Mouse (Mus musculus): ENCODE data around the gene Txk. TPM values are rescaled to one million over a fixed set of nuclear protein-coding genes. Genes with fewer than 3 reads are reported as not detected.

Gene Txk
- polyA plus RNA-seq, 1 experiment from 2014 or later = 0.03 TPM

DNA sequence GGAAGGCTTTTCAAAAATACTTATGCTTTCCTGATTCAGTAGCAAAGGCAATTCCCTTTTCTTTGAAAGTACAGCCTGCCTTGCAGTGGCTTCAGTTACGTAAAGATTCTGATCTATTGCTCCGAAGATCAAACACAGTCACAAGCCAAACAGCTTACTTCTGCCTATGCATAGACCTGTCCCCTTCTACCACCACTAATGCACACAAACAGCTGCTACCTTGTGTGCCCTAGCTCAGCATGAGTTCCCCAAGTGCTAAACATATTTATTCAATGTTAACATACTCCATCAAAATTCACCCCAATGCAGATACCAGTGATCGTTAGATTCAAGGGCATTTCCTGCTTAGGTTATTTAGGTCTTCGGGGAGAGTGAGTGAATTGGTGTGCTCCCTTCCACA lies 6.1 kb downstream of the Txk start:
- Histone ChIP-seq H3K4me2 (ENCODE audit: low read depth, severe bottlenecking) (no peak overlapping the region), H3K9me3 (ENCODE audit: control insufficient read depth, low read length) (no peaks in the 10 kb centered on the region), H3K4me3 (ENCODE audit: low read depth, low read length) (no peak overlapping the region), H3K36me3 (ENCODE audit: control insufficient read depth, insufficient read depth, low read length) (no peaks in the 10 kb centered on the region), H3K27ac (replicated peaks; ENCODE audit: low read depth, low read length) (no peak overlapping the region), H3K4me1 (ENCODE audit: control insufficient read depth, insufficient read depth, low read length) (no peaks in the 10 kb centered on the region), H3K9ac (ENCODE audit: low read length) (no peak overlapping the region), H3K27me3 (ENCODE audit: control insufficient read depth, insufficient read depth, low read length) (no peaks in the 10 kb centered on the region)
- ATAC-seq (ENCODE audit: insufficient number of reproducible peaks, low FRiP score, low TSS enrichment, low read depth) (no peak), DNase-seq (ENCODE audit: low spot score) (no peak)
- WGBS = 79% methylated on average over 4 of the region's 4 CpGs

- WGBS = 87% methylated on average over 6 of the region's 6 CpGs
- H3K36me3 ChIP-seq (ENCODE audit: control insufficient read depth, insufficient read depth, low read length) = no peaks in the 10 kb centered on the region
Measured at GRCm38 (mm10) chr5:72743103-72743502, 9.5 kb downstream of the Txk start.

DNA sequence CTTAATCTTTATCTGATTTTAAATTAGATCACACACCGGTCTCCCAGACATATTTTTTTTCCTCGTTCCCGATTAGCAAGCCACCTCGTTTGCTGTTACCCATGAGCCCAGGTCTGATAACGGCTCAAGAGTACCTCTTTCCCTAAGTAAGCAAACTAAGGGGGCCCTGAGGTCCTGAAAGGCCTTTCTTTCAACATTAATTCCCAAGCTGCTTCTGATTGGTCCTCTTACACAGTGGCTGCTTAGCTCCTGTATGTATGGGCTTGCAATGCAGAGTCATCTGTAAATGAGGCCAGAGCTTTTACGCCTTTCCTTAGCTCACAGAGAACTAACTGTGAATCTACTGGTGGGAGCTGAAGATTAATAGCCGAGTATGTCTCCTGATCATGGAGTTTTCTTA lies 15.7 kb downstream of the Txk start:
- no peaks in the 10 kb centered on the region for H3K9me3 ChIP-seq (ENCODE audit: control insufficient read depth, low read length)
- no peaks in the 10 kb centered on the region for H3K4me1 ChIP-seq (ENCODE audit: control insufficient read depth, insufficient read depth, low read length)
- ATAC-seq (ENCODE audit: insufficient number of reproducible peaks, low FRiP score, low TSS enrichment, low read depth) = no peak
- no peak overlapping the region for H3K27ac ChIP-seq (replicated peaks; ENCODE audit: low read depth, low read length)
- H3K27me3 ChIP-seq (ENCODE audit: control insufficient read depth, insufficient read depth, low read length) = no peaks in the 10 kb centered on the region
- WGBS = 70% methylated on average over 7 of the region's 7 CpGs
- no peak overlapping the region for H3K4me2 ChIP-seq (ENCODE audit: low read depth, severe bottlenecking)
- H3K9ac ChIP-seq (ENCODE audit: low read length) = no peak overlapping the region
- no peak overlapping the region for H3K4me3 ChIP-seq (ENCODE audit: low read depth, low read length)
- DNase-seq (ENCODE audit: low spot score) = no peak
- no peaks in the 10 kb centered on the region for H3K36me3 ChIP-seq (ENCODE audit: control insufficient read depth, insufficient read depth, low read length)

More at GRCm38 (mm10) chr5:72743103-72743502, 9.5 kb downstream of the Txk start:
- H3K27ac ChIP-seq (replicated peaks; ENCODE audit: low read depth, low read length) = no peak overlapping the region
- no peaks in the 10 kb centered on the region for H3K9me3 ChIP-seq (ENCODE audit: control insufficient read depth, low read length)
- no peak for DNase-seq (ENCODE audit: low spot score)
- H3K4me3 ChIP-seq (ENCODE audit: low read depth, low read length) = no peak overlapping the region
- no peaks in the 10 kb centered on the region for H3K4me1 ChIP-seq (ENCODE audit: control insufficient read depth, insufficient read depth, low read length)
- ATAC-seq (ENCODE audit: insufficient number of reproducible peaks, low FRiP score, low TSS enrichment, low read depth) = no peak
- no peak overlapping the region for H3K9ac ChIP-seq (ENCODE audit: low read length)
- H3K4me2 ChIP-seq (ENCODE audit: low read depth, severe bottlenecking) = no peak overlapping the region
- H3K27me3 ChIP-seq (ENCODE audit: control insufficient read depth, insufficient read depth, low read length) = no peaks in the 10 kb centered on the region

DNA sequence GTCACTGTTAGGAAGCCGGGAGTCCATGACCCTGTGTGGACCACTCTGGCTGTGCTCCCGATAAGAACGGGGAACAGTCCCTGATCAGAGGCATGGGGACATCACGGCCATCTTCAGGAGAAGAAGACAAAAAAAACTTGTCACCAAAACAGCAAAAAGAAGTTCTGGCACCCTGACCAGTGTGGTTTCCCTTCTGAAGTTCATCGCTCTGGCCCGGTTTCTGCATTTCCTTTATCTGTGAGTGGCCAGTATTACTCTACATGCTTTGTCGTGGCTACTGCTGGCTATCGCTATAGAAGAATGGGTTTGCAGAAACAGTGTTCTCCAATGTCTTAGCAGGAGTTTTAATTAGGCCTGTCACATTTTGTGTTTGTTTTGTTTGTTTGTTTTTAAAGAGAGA lies 16.1 kb downstream of the Txk start:
- H3K4me1 ChIP-seq (ENCODE audit: control insufficient read depth, insufficient read depth, low read length) = no peaks in the 10 kb centered on the region
- H3K27me3 ChIP-seq (ENCODE audit: control insufficient read depth, insufficient read depth, low read length) = no peaks in the 10 kb centered on the region
- H3K4me2 ChIP-seq (ENCODE audit: low read depth, severe bottlenecking) = no peak overlapping the region
- no peak overlapping the region for H3K4me3 ChIP-seq (ENCODE audit: low read depth, low read length)
- no peak overlapping the region for H3K9ac ChIP-seq (ENCODE audit: low read length)
- no peaks in the 10 kb centered on the region for H3K9me3 ChIP-seq (ENCODE audit: control insufficient read depth, low read length)
- DNase-seq (ENCODE audit: low spot score) (no peak), ATAC-seq (ENCODE audit: insufficient number of reproducible peaks, low FRiP score, low TSS enrichment, low read depth) (no peak)
- no peak overlapping the region for H3K27ac ChIP-seq (replicated peaks; ENCODE audit: low read depth, low read length)
- H3K36me3 ChIP-seq (ENCODE audit: control insufficient read depth, insufficient read depth, low read length) = no peaks in the 10 kb centered on the region
- 87% methylated on average over 8 of the region's 8 CpGs for WGBS

- Histone ChIP-seq H3K27ac (replicated peaks; ENCODE audit: low read depth, low read length) (no peak overlapping the region), H3K27me3 (ENCODE audit: control insufficient read depth, insufficient read depth, low read length) (no peaks in the 10 kb centered on the region), H3K4me2 (ENCODE audit: low read depth, severe bottlenecking) (no peak overlapping the region), H3K4me3 (ENCODE audit: low read depth, low read length) (no peak overlapping the region), H3K9ac (ENCODE audit: low read length) (no peak overlapping the region), H3K36me3 (ENCODE audit: control insufficient read depth, insufficient read depth, low read length) (no peaks in the 10 kb centered on the region), H3K9me3 (ENCODE audit: control insufficient read depth, low read length) (no peaks in the 10 kb centered on the region), H3K4me1 (ENCODE audit: control insufficient read depth, insufficient read depth, low read length) (no peaks in the 10 kb centered on the region)
- 86% methylated on average over 7 of the region's 7 CpGs for WGBS
- ATAC-seq (ENCODE audit: insufficient number of reproducible peaks, low FRiP score, low TSS enrichment, low read depth) (no peak), DNase-seq (ENCODE audit: low spot score) (no peak)
Measured at GRCm38 (mm10) chr5:72735763-72736162, 16.8 kb downstream of the Txk start.

GRCm38 (mm10) chr5:72732885-72733284 lies 19.7 kb downstream of the Txk start:
- Histone ChIP-seq H3K4me1 (ENCODE audit: control insufficient read depth, insufficient read depth, low read length) (no peaks in the 10 kb centered on the region), H3K9ac (ENCODE audit: low read length) (no peak overlapping the region), H3K4me2 (ENCODE audit: low read depth, severe bottlenecking) (no peak overlapping the region), H3K27ac (replicated peaks; ENCODE audit: low read depth, low read length) (no peak overlapping the region), H3K4me3 (ENCODE audit: low read depth, low read length) (no peak overlapping the region), H3K27me3 (ENCODE audit: control insufficient read depth, insufficient read depth, low read length) (no peaks in the 10 kb centered on the region), H3K9me3 (ENCODE audit: control insufficient read depth, low read length) (no peaks in the 10 kb centered on the region), H3K36me3 (ENCODE audit: control insufficient read depth, insufficient read depth, low read length) (no peaks in the 10 kb centered on the region)
- WGBS = 85% methylated on average over 1 of the region's 1 CpGs
- ATAC-seq (ENCODE audit: insufficient number of reproducible peaks, low FRiP score, low TSS enrichment, low read depth) = no peak
- DNase-seq (ENCODE audit: low spot score) = no peak

DNA sequence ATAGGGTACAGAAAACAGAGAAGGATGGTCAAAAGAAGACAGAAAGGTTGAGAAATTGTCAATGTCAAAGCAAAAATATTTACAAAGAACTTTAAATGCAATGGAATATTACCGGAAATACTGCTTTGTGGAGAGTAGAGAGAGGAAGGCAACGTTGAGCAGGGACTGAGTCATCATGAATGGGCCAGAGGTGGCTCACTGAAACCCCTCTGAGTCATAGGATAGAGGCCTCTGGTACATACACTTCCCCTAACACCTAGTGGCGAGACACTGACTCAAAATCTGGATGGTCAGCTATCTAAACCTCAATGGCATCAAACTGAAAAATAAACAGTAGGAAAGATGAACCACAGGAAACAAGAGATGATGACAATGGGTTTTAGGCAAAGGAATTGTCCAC lies 27.2 kb downstream of the Txk start:
- 84% methylated on average over 3 of the region's 3 CpGs for WGBS
- no peak overlapping the region for H3K9ac ChIP-seq (ENCODE audit: low read length)
- no peak overlapping the region for H3K4me3 ChIP-seq (ENCODE audit: low read depth, low read length)
- H3K27me3 ChIP-seq (ENCODE audit: control insufficient read depth, insufficient read depth, low read length) = no peaks in the 10 kb centered on the region
- H3K36me3 ChIP-seq (ENCODE audit: control insufficient read depth, insufficient read depth, low read length) = no peaks in the 10 kb centered on the region
- H3K27ac ChIP-seq (replicated peaks; ENCODE audit: low read depth, low read length) = no peak overlapping the region
- H3K9me3 ChIP-seq (ENCODE audit: control insufficient read depth, low read length) = no peaks in the 10 kb centered on the region
- H3K4me1 ChIP-seq (ENCODE audit: control insufficient read depth, insufficient read depth, low read length) = no peaks in the 10 kb centered on the region
- no peak overlapping the region for H3K4me2 ChIP-seq (ENCODE audit: low read depth, severe bottlenecking)
- no peak for ATAC-seq (ENCODE audit: insufficient number of reproducible peaks, low FRiP score, low TSS enrichment, low read depth)
- DNase-seq (ENCODE audit: low spot score) = no peak

DNA sequence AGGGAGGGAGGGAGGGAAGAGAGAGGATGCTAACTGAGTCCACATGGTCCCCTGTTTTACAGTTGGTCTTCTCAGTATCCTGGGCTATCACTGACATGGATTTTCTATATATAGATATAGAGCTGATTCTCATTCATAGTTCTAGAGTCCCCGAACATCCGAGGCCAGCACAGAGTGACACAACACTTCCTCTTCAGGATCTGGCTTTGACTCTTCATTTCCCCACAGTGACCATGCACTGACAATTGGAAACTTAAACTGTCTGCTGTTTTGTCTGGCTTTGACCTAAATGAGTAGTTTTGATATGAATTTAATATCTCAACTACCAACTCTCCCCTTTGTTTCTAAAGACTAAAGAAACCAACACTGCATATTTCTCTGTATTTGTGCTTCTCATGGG lies 29.1 kb downstream of the Txk start:
- no peak overlapping the region for H3K4me2 ChIP-seq (ENCODE audit: low read depth, severe bottlenecking)
- WGBS = 85% methylated on average over 2 of the region's 2 CpGs
- no peaks in the 10 kb centered on the region for H3K4me1 ChIP-seq (ENCODE audit: control insufficient read depth, insufficient read depth, low read length)
- no peaks in the 10 kb centered on the region for H3K9me3 ChIP-seq (ENCODE audit: control insufficient read depth, low read length)
- H3K27me3 ChIP-seq (ENCODE audit: control insufficient read depth, insufficient read depth, low read length) = no peaks in the 10 kb centered on the region
- ATAC-seq (ENCODE audit: insufficient number of reproducible peaks, low FRiP score, low TSS enrichment, low read depth) (no peak), DNase-seq (ENCODE audit: low spot score) (no peak)
- no peak overlapping the region for H3K27ac ChIP-seq (replicated peaks; ENCODE audit: low read depth, low read length)
- H3K36me3 ChIP-seq (ENCODE audit: control insufficient read depth, insufficient read depth, low read length) = no peaks in the 10 kb centered on the region
- H3K9ac ChIP-seq (ENCODE audit: low read length) = no peak overlapping the region
- no peak overlapping the region for H3K4me3 ChIP-seq (ENCODE audit: low read depth, low read length)

GRCm38 (mm10) chr5:72720587-72720986 lies 32.0 kb downstream of the Txk start:
- no peaks in the 10 kb centered on the region for H3K36me3 ChIP-seq (ENCODE audit: control insufficient read depth, insufficient read depth, low read length)
- H3K9me3 ChIP-seq (ENCODE audit: control insufficient read depth, low read length) = no peaks in the 10 kb centered on the region
- no peak overlapping the region for H3K4me2 ChIP-seq (ENCODE audit: low read depth, severe bottlenecking)
- ATAC-seq (ENCODE audit: insufficient number of reproducible peaks, low FRiP score, low TSS enrichment, low read depth) = no peak
- no peaks in the 10 kb centered on the region for H3K27me3 ChIP-seq (ENCODE audit: control insufficient read depth, insufficient read depth, low read length)
- H3K4me3 ChIP-seq (ENCODE audit: low read depth, low read length) = no peak overlapping the region
- H3K4me1 ChIP-seq (ENCODE audit: control insufficient read depth, insufficient read depth, low read length) = no peaks in the 10 kb centered on the region
- WGBS = 55% methylated on average over 7 of the region's 7 CpGs
- H3K27ac ChIP-seq (replicated peaks; ENCODE audit: low read depth, low read length) = no peak overlapping the region
- H3K9ac ChIP-seq (ENCODE audit: low read length) = no peak overlapping the region
- DNase-seq (ENCODE audit: low spot score) = peak; percentile 32
